Mouse (Mus musculus) cerebellum, adult 9-10 months (tissue): ENCODE measurements around the gene Gm10300.

Experiments
- DNase-seq: peaks from one replicate; pipeline ENCODE4 v3.0.0; 2022

The Gm10300 gene

GRCm38 (mm10) chr4:132080492-132080983 is 6.0 kb downstream of the Gm10300 start:
- DNase-seq = peak; percentile 18

GRCm38 (mm10) chr4:132085114-132085513 is 10.6 kb downstream of the Gm10300 start:
- DNase-seq = no peak

DNA sequence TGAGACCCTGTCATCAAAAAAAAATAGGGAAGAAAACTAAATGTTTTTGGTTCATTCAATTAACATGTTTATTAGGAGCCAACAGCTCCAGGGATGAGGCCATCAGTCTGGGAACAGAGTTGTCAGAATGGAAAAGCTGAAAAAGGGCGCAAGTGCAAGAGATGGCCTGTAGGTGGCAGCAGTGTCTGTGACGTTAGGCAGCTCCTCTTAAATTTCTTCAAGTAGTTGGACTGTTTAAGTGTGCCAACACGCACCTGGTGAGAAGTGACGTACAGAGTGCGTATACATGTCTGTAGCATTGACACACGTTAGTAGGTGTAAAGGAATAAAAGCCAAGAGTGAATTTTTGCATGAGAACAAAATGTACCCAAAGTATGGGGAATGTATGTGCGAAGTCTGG is 14.4 kb downstream of the Gm10300 start:
- peak; percentile 70 for DNase-seq

GRCm38 (mm10) chr4:132093136-132093535 is 18.6 kb downstream of the Gm10300 start:
- no peak for DNase-seq

DNA sequence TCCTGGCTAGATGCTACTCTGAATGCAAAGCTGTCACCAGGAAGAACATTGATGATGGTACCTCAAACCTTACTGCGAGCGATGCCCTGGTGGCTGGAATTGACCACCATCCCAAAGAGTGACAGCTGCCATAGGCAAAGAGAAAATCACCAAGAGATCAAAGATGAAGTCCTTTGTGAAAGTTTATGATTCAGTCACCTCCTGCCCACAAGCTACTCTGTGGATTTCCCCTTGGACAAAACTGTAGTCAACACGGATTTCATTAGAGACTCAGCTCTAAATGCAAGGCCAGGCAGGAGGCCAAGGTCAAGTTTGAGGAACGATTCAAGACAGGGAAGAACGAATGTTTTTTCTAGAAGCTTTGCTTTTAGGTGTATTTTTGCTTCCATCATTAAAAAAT is 19.4 kb downstream of the Gm10300 start:
- DNase-seq = no peak

GRCm38 (mm10) chr4:132095043-132095442 is 20.5 kb downstream of the Gm10300 start:
- no peak for DNase-seq

DNA sequence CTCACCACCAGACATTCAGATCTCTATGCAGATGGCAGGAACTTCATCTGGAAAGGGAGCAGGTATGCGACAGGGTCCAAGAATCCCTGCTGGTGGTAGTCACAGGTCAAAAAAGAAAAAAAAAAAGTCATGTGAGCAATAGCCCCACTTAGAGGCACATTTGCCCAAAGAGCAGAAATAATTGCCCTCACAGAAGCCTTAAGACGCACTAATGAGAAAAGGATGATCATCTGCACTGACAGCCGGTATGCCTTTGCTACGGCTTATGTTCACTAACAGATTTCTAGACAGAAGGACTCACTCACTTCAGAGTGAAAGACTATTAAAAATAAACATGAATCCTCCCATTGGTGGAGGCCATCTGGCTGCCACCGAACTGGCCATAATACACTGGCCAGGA is 25.1 kb downstream of the Gm10300 start:
- no peak for DNase-seq

GRCm38 (mm10) chr4:132101152-132101551 is 26.7 kb downstream of the Gm10300 start:
- peak; percentile 17 for DNase-seq

DNA sequence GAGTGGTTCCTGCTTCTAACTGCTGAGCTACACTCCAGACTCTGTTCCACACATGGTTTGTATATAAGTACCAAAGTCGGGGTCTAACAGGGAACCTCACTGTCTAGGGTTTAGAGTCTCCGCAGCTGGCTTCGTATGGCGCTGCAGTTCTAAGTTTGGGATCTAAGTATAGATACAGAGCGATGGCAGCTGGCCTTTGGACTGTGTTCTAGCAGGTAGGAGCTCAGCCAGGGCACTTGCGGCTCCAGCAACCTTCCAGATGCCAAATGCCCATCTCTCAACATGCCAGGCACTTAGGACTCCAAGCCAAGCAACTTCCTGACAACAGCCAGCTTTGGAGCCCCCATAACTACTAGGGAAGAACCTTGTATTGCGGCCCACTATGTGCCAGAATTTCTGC is 33.7 kb downstream of the Gm10300 start:
- no peak for DNase-seq

DNA sequence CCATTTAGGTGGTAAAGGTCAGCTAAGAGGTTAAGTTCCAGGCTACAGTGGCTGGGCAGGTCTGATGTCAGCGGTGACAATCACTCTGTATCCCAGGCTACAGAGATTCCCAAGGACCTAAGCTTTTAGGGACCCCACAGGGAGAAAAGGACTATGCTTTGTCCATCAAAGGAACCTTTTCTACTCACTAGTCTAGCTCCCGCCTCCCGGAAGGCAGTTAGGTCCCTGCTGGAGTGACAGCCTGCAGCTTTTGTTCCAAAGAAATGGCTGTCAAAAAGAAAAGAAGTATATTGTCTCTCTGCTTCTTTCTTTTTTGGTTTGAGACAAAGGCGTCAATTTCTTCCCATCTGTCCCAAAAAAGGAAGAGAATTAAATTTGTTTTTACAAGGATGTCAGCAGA is 36.7 kb downstream of the Gm10300 start:
- no peak for DNase-seq

DNA sequence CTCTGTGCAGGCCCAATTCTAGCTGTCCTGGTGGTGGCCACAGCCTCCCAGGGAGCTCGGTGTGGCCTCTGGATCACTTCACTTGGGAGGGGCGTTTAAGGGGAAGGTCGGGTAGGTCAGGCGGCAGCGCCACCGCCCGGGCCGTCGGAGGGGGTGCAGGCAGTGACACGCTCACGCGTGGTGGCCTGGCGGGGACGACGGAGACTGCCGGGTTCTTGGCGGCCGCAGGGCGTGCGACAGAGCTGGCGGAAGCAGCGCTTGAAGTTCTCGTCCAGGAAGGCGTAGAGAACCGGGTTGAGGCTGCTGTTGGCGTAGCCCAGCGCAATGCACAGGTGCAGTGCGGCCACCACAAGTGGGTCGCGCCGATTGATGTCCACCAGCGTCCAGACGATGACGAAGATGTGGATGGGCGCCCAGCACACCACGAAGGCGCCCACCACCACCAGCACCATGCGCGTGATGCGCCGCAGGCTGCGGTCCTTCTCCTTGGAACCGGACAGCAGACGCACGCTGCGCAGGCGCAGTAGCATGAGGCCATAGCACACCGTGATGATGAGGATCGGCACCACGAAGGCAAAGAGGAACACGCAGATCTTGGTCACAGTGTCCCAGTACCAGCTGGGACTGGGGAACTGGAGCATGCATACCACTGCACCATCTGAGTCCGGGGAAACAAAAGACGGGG is 39.1 kb downstream of the Gm10300 start:
- no peak for DNase-seq

DNA sequence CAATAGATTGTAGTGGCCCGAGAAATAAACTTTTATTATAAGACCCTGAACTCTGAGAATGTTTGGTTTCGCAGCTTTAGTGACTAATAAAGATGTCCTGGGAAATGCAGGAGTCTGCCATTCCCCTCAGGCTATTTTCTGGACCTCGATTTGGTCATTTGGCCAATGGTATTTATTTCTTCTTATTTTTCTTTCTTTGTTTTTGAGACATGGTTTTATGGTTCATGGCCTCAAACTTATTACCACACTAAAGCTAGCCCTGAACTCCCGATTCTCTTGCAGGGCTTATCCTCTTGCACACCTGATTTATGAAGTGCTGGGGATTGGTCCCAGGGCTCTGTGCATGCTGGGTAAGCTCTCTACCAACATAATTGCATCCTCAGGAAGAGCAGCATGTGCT is 41.8 kb downstream of the Gm10300 start:
- DNase-seq = no peak

GRCm38 (mm10) chr4:132119566-132119965 is 45.1 kb downstream of the Gm10300 start:
- no peak for DNase-seq

- DNase-seq = no peak
These were observed 47.2 kb downstream of the Gm10300 start for GRCm38 (mm10) chr4:132121674-132122073.

GRCm38 (mm10) chr4:132123166-132123565 is 48.7 kb downstream of the Gm10300 start:
- DNase-seq = no peak
